Mouse (Mus musculus): Measurements from ENCODE around the gene Ahnak.

- TF ChIP-seq CHD2 (IDR thresholded peaks at IDR 0.05; ENCODE audit: low read depth, low read length) = no peak
- no peak for TF ChIP-seq ZC3H11A (IDR thresholded peaks at IDR 0.05; ENCODE audit: borderline replicate concordance, low read depth, low read length)
- no peak for TF ChIP-seq ZNF384 (IDR thresholded peaks at IDR 0.05; ENCODE audit: low read depth, low read length)
Measured at GRCm38 (mm10) chr19:8990432-8991102, 1.5 kb downstream of the Ahnak start.

All from ES-E14 (cell line).